Comparison of ENCODE assay signal across 15 mouse cellular contexts in genomic region chr7:121522125-121522524, GRCm38 (mm10).
"Had no signal": no experiment of that assay in that cellular context is flagged by ENCODE, and none has a peak within 500 bp of the region (broad histone marks: within the 10 kb centered on the region; RNA-seq: fewer than 3 reads in every experiment).

No protein-coding gene starts in this region.

- DNase-seq: lung, adult 18-20 months; lung, postnatal 14 days; lung, postnatal 4 days; right cerebral cortex, postnatal 14 days; right cerebral cortex, postnatal 4 days; spleen, adult 18-20 months; thymus, adult 18-20 months; thymus, postnatal 25 days; thymus, postnatal 4 days had no signal

- H3K4me1 ChIP-seq: lung, embryonic 15.5 days; midbrain, embryonic 15.5 days had no signal

- H3K4me3 ChIP-seq: lung, embryonic 15.5 days; megakaryocyte, embryonic 14.5 days; midbrain, embryonic 13.5 days; midbrain, embryonic 15.5 days; neural tube, embryonic 12.5 days had no signal

- ATAC-seq: lung, postnatal 0 days; midbrain, embryonic 13.5 days; midbrain, embryonic 15.5 days had no signal
